Mouse (Mus musculus): Measurements from ENCODE around the gene D17H6S53E. TPM values are rescaled to one million over a fixed set of nuclear protein-coding genes. Genes with fewer than 3 reads are reported as not detected.

D17H6S53E gene
- polyA plus RNA-seq, 1 experiment from 2014 or later = 1.7 TPM

Other genes starting within 250 kb of the D17H6S53E start
- gene Zbtb12, start 246.9 kb upstream of the D17H6S53E start, polyA plus RNA-seq (2014; fragmentation: Illumina TruSeq; extraction: RNeasy Lipid Tissue Mini Kit (QIAGEN cat#74804); ENCODE audit: low replicate concordance) = 1.3 TPM
- 2.4 TPM for gene Gm20547, start 244.3 kb upstream of the D17H6S53E start, polyA plus RNA-seq (2014; fragmentation: Illumina TruSeq; extraction: RNeasy Lipid Tissue Mini Kit (QIAGEN cat#74804); ENCODE audit: low replicate concordance)
- not detected for gene C2, start 228.1 kb upstream of the D17H6S53E start, polyA plus RNA-seq (2014; fragmentation: Illumina TruSeq; extraction: RNeasy Lipid Tissue Mini Kit (QIAGEN cat#74804); ENCODE audit: low replicate concordance)
- 5.3 TPM for gene Ehmt2, start 227.9 kb upstream of the D17H6S53E start, polyA plus RNA-seq (2014; fragmentation: Illumina TruSeq; extraction: RNeasy Lipid Tissue Mini Kit (QIAGEN cat#74804); ENCODE audit: low replicate concordance)
- 2.7 TPM for gene Slc44a4, start 211.9 kb upstream of the D17H6S53E start, polyA plus RNA-seq (2014; fragmentation: Illumina TruSeq; extraction: RNeasy Lipid Tissue Mini Kit (QIAGEN cat#74804); ENCODE audit: low replicate concordance)
- 3.6 TPM for gene Neu1, start 195.1 kb upstream of the D17H6S53E start, polyA plus RNA-seq (2014; fragmentation: Illumina TruSeq; extraction: RNeasy Lipid Tissue Mini Kit (QIAGEN cat#74804); ENCODE audit: low replicate concordance)
- gene Hspa1b, start 167.1 kb upstream of the D17H6S53E start, polyA plus RNA-seq (2014; fragmentation: Illumina TruSeq; extraction: RNeasy Lipid Tissue Mini Kit (QIAGEN cat#74804); ENCODE audit: low replicate concordance) = 1.3 TPM
- gene Gm20481, start 156.5 kb upstream of the D17H6S53E start, polyA plus RNA-seq (2014; fragmentation: Illumina TruSeq; extraction: RNeasy Lipid Tissue Mini Kit (QIAGEN cat#74804); ENCODE audit: low replicate concordance) = not detected
- gene Hspa1a, start 154.2 kb upstream of the D17H6S53E start, polyA plus RNA-seq (2014; fragmentation: Illumina TruSeq; extraction: RNeasy Lipid Tissue Mini Kit (QIAGEN cat#74804); ENCODE audit: low replicate concordance) = 0.52 TPM
- not detected for gene Hspa1l, start 153.7 kb upstream of the D17H6S53E start, polyA plus RNA-seq (2014; fragmentation: Illumina TruSeq; extraction: RNeasy Lipid Tissue Mini Kit (QIAGEN cat#74804); ENCODE audit: low replicate concordance)
- gene Lsm2, start 144.5 kb upstream of the D17H6S53E start, polyA plus RNA-seq (2014; fragmentation: Illumina TruSeq; extraction: RNeasy Lipid Tissue Mini Kit (QIAGEN cat#74804); ENCODE audit: low replicate concordance) = 12.4 TPM
- 0.37 TPM for gene Vars, start 125.4 kb upstream of the D17H6S53E start, polyA plus RNA-seq (2014; fragmentation: Illumina TruSeq; extraction: RNeasy Lipid Tissue Mini Kit (QIAGEN cat#74804); ENCODE audit: low replicate concordance)
- 0.11 TPM for gene Vwa7, start 109.8 kb upstream of the D17H6S53E start, polyA plus RNA-seq (2014; fragmentation: Illumina TruSeq; extraction: RNeasy Lipid Tissue Mini Kit (QIAGEN cat#74804); ENCODE audit: low replicate concordance)
- not detected for gene Sapcd1, start 98.4 kb upstream of the D17H6S53E start, polyA plus RNA-seq (2014; fragmentation: Illumina TruSeq; extraction: RNeasy Lipid Tissue Mini Kit (QIAGEN cat#74804); ENCODE audit: low replicate concordance)
- 0.93 TPM for gene Msh5, start 79.6 kb upstream of the D17H6S53E start, polyA plus RNA-seq (2014; fragmentation: Illumina TruSeq; extraction: RNeasy Lipid Tissue Mini Kit (QIAGEN cat#74804); ENCODE audit: low replicate concordance)
- 31.3 TPM for gene Clic1, start 76.4 kb upstream of the D17H6S53E start, polyA plus RNA-seq (2014; fragmentation: Illumina TruSeq; extraction: RNeasy Lipid Tissue Mini Kit (QIAGEN cat#74804); ENCODE audit: low replicate concordance)
- gene Ddah2, start 67.3 kb upstream of the D17H6S53E start, polyA plus RNA-seq (2014; fragmentation: Illumina TruSeq; extraction: RNeasy Lipid Tissue Mini Kit (QIAGEN cat#74804); ENCODE audit: low replicate concordance) = not detected
- not detected for gene Ly6g6c, start 61.0 kb upstream of the D17H6S53E start, polyA plus RNA-seq (2014; fragmentation: Illumina TruSeq; extraction: RNeasy Lipid Tissue Mini Kit (QIAGEN cat#74804); ENCODE audit: low replicate concordance)
- 0.59 TPM for gene Mpig6b, start 60.2 kb upstream of the D17H6S53E start, polyA plus RNA-seq (2014; fragmentation: Illumina TruSeq; extraction: RNeasy Lipid Tissue Mini Kit (QIAGEN cat#74804); ENCODE audit: low replicate concordance)
- not detected for gene Ly6g6e, start 49.5 kb upstream of the D17H6S53E start, polyA plus RNA-seq (2014; fragmentation: Illumina TruSeq; extraction: RNeasy Lipid Tissue Mini Kit (QIAGEN cat#74804); ENCODE audit: low replicate concordance)
- gene Ly6g6d, start 48.3 kb upstream of the D17H6S53E start, polyA plus RNA-seq (2014; fragmentation: Illumina TruSeq; extraction: RNeasy Lipid Tissue Mini Kit (QIAGEN cat#74804); ENCODE audit: low replicate concordance) = not detected
- not detected for gene Ly6g6f, start 40.8 kb upstream of the D17H6S53E start, polyA plus RNA-seq (2014; fragmentation: Illumina TruSeq; extraction: RNeasy Lipid Tissue Mini Kit (QIAGEN cat#74804); ENCODE audit: low replicate concordance)
- gene Abhd16a, start 37.1 kb upstream of the D17H6S53E start, polyA plus RNA-seq (2014; fragmentation: Illumina TruSeq; extraction: RNeasy Lipid Tissue Mini Kit (QIAGEN cat#74804); ENCODE audit: low replicate concordance) = 3.7 TPM
- not detected for gene Ly6g5c, start 18.1 kb upstream of the D17H6S53E start, polyA plus RNA-seq (2014; fragmentation: Illumina TruSeq; extraction: RNeasy Lipid Tissue Mini Kit (QIAGEN cat#74804); ENCODE audit: low replicate concordance)
- gene Ly6g5b, start 10.9 kb upstream of the D17H6S53E start, polyA plus RNA-seq (2014; fragmentation: Illumina TruSeq; extraction: RNeasy Lipid Tissue Mini Kit (QIAGEN cat#74804); ENCODE audit: low replicate concordance) = not detected
- gene Gpank1, start 4.9 kb upstream of the D17H6S53E start, polyA plus RNA-seq (2014; fragmentation: Illumina TruSeq; extraction: RNeasy Lipid Tissue Mini Kit (QIAGEN cat#74804); ENCODE audit: low replicate concordance) = 2.3 TPM
- 112 TPM for gene Csnk2b, start 4.3 kb upstream of the D17H6S53E start, polyA plus RNA-seq (2014; fragmentation: Illumina TruSeq; extraction: RNeasy Lipid Tissue Mini Kit (QIAGEN cat#74804); ENCODE audit: low replicate concordance)
- not detected for gene Apom, start 5.7 kb downstream of the D17H6S53E start, polyA plus RNA-seq (2014; fragmentation: Illumina TruSeq; extraction: RNeasy Lipid Tissue Mini Kit (QIAGEN cat#74804); ENCODE audit: low replicate concordance)
- gene Bag6, start 8.8 kb downstream of the D17H6S53E start, polyA plus RNA-seq (2014; fragmentation: Illumina TruSeq; extraction: RNeasy Lipid Tissue Mini Kit (QIAGEN cat#74804); ENCODE audit: low replicate concordance) = 9.2 TPM
- gene Prrc2a, start 38.5 kb downstream of the D17H6S53E start, polyA plus RNA-seq (2014; fragmentation: Illumina TruSeq; extraction: RNeasy Lipid Tissue Mini Kit (QIAGEN cat#74804); ENCODE audit: low replicate concordance) = 7.5 TPM
- 8.4 TPM for gene Aif1, start 49.7 kb downstream of the D17H6S53E start, polyA plus RNA-seq (2014; fragmentation: Illumina TruSeq; extraction: RNeasy Lipid Tissue Mini Kit (QIAGEN cat#74804); ENCODE audit: low replicate concordance)
- not detected for gene Lst1, start 62.1 kb downstream of the D17H6S53E start, polyA plus RNA-seq (2014; fragmentation: Illumina TruSeq; extraction: RNeasy Lipid Tissue Mini Kit (QIAGEN cat#74804); ENCODE audit: low replicate concordance)
- not detected for gene Ltb, start 68.1 kb downstream of the D17H6S53E start, polyA plus RNA-seq (2014; fragmentation: Illumina TruSeq; extraction: RNeasy Lipid Tissue Mini Kit (QIAGEN cat#74804); ENCODE audit: low replicate concordance)
- gene Tnf, start 75.6 kb downstream of the D17H6S53E start, polyA plus RNA-seq (2014; fragmentation: Illumina TruSeq; extraction: RNeasy Lipid Tissue Mini Kit (QIAGEN cat#74804); ENCODE audit: low replicate concordance) = not detected
- not detected for gene Lta, start 79.0 kb downstream of the D17H6S53E start, polyA plus RNA-seq (2014; fragmentation: Illumina TruSeq; extraction: RNeasy Lipid Tissue Mini Kit (QIAGEN cat#74804); ENCODE audit: low replicate concordance)
- gene Gm16181, start 94.5 kb downstream of the D17H6S53E start, polyA plus RNA-seq (2014; fragmentation: Illumina TruSeq; extraction: RNeasy Lipid Tissue Mini Kit (QIAGEN cat#74804); ENCODE audit: low replicate concordance) = not detected
- gene Atp6v1g2, start 107.3 kb downstream of the D17H6S53E start, polyA plus RNA-seq (2014; fragmentation: Illumina TruSeq; extraction: RNeasy Lipid Tissue Mini Kit (QIAGEN cat#74804); ENCODE audit: low replicate concordance) = 1.9 TPM
- gene Nfkbil1, start 109.4 kb downstream of the D17H6S53E start, polyA plus RNA-seq (2014; fragmentation: Illumina TruSeq; extraction: RNeasy Lipid Tissue Mini Kit (QIAGEN cat#74804); ENCODE audit: low replicate concordance) = not detected
- gene Ddx39b, start 115.4 kb downstream of the D17H6S53E start, polyA plus RNA-seq (2014; fragmentation: Illumina TruSeq; extraction: RNeasy Lipid Tissue Mini Kit (QIAGEN cat#74804); ENCODE audit: low replicate concordance) = 4.0 TPM
- 51.6 TPM for gene H2-D1, start 136.4 kb downstream of the D17H6S53E start, polyA plus RNA-seq (2014; fragmentation: Illumina TruSeq; extraction: RNeasy Lipid Tissue Mini Kit (QIAGEN cat#74804); ENCODE audit: low replicate concordance)
- gene H2-Q1, start 194.0 kb downstream of the D17H6S53E start, polyA plus RNA-seq (2014; fragmentation: Illumina TruSeq; extraction: RNeasy Lipid Tissue Mini Kit (QIAGEN cat#74804); ENCODE audit: low replicate concordance) = 506 TPM
- gene H2-Q2, start 215.9 kb downstream of the D17H6S53E start, polyA plus RNA-seq (2014; fragmentation: Illumina TruSeq; extraction: RNeasy Lipid Tissue Mini Kit (QIAGEN cat#74804); ENCODE audit: low replicate concordance) = 3,607 TPM

All from small intestine, adult 10 weeks (tissue).